Mouse (Mus musculus): ENCODE measurements around the gene Klhl29. TPM values are rescaled to one million over a fixed set of nuclear protein-coding genes. Genes with fewer than 3 reads are reported as not detected.

Gene Klhl29
- total and polyA plus RNA-seq, 3 experiments = 0.41 to 0.57 (median 0.42) TPM

GRCm38 (mm10) chr12:5204071-5204840 is 171.2 kb downstream of the Klhl29 start:
- intact Hi-C loops (cut with DNase I) = no loop called here
- no peak for DNase-seq
- Histone ChIP-seq H3K79me2 (replicated peaks; ENCODE audit: control insufficient read depth, insufficient read depth, low read length) (no peaks in the 10 kb centered on the region), H3K27ac (no peak overlapping the region), H3K9ac (ENCODE audit: low read depth, low read length) (no peak overlapping the region), H3K36me3 (ENCODE audit: control insufficient read depth, insufficient read depth, low read length) (no peaks in the 10 kb centered on the region), H3K4me3 (no peak overlapping the region), H3K4me1 (ENCODE audit: control insufficient read depth, insufficient read depth, low read length) (no peaks in the 10 kb centered on the region), H3K27me3 (ENCODE audit: control insufficient read depth, insufficient read depth, low read length) (no peaks in the 10 kb centered on the region)
- TF ChIP-seq CTCF (IDR thresholded peaks at IDR 0.05) (no peak), POLR2A (IDR thresholded peaks at IDR 0.05; ENCODE audit: insufficient read depth, low read depth, low read length) (no peak), EP300 (IDR thresholded peaks at IDR 0.05; ENCODE audit: insufficient read depth, low read depth, low read length) (no peak)
- 77% methylated on average over 11 of the region's 11 CpGs for WGBS

GRCm38 (mm10) chr12:5203385-5203784 is 172.1 kb downstream of the Klhl29 start:
- Histone ChIP-seq H3K79me2 (replicated peaks; ENCODE audit: control insufficient read depth, insufficient read depth, low read length) (no peaks in the 10 kb centered on the region), H3K4me1 (ENCODE audit: control insufficient read depth, insufficient read depth, low read length) (no peaks in the 10 kb centered on the region), H3K27me3 (ENCODE audit: control insufficient read depth, insufficient read depth, low read length) (no peaks in the 10 kb centered on the region), H3K9ac (ENCODE audit: low read depth, low read length) (no peak overlapping the region), H3K27ac (no peak overlapping the region), H3K4me3 (no peak overlapping the region), H3K36me3 (ENCODE audit: control insufficient read depth, insufficient read depth, low read length) (no peaks in the 10 kb centered on the region)
- intact Hi-C loops (cut with DNase I) = no loop called here
- TF ChIP-seq POLR2A (IDR thresholded peaks at IDR 0.05; ENCODE audit: insufficient read depth, low read depth, low read length) = no peak
- TF ChIP-seq EP300 (IDR thresholded peaks at IDR 0.05; ENCODE audit: insufficient read depth, low read depth, low read length) = no peak
- no peak for TF ChIP-seq CTCF (IDR thresholded peaks at IDR 0.05)
- 66% methylated on average over 5 of the region's 5 CpGs for WGBS
- DNase-seq = no peak

GRCm38 (mm10) chr12:5198254-5198653 is 177.2 kb downstream of the Klhl29 start:
- no peak for DNase-seq
- intact Hi-C loops (cut with DNase I) = no loop called here
- Histone ChIP-seq H3K79me2 (replicated peaks; ENCODE audit: control insufficient read depth, insufficient read depth, low read length) (no peaks in the 10 kb centered on the region), H3K27me3 (ENCODE audit: control insufficient read depth, insufficient read depth, low read length) (no peaks in the 10 kb centered on the region), H3K9ac (ENCODE audit: low read depth, low read length) (no peak overlapping the region), H3K4me3 (no peak overlapping the region), H3K4me1 (ENCODE audit: control insufficient read depth, insufficient read depth, low read length) (no peaks in the 10 kb centered on the region), H3K27ac (no peak overlapping the region), H3K36me3 (ENCODE audit: control insufficient read depth, insufficient read depth, low read length) (no peaks in the 10 kb centered on the region)
- TF ChIP-seq EP300 (IDR thresholded peaks at IDR 0.05; ENCODE audit: insufficient read depth, low read depth, low read length) = no peak
- WGBS = 72% methylated on average over 4 of the region's 4 CpGs

- intact Hi-C loops (cut with DNase I) = no loop called here
- DNase-seq = no peak
- no peaks in the 10 kb centered on the region for H3K27me3 ChIP-seq (ENCODE audit: control insufficient read depth, insufficient read depth, low read length)
- no peak overlapping the region for H3K4me3 ChIP-seq
- no peak overlapping the region for H3K27ac ChIP-seq
- WGBS = 73% methylated on average over 6 of the region's 6 CpGs
- H3K79me2 ChIP-seq (replicated peaks; ENCODE audit: control insufficient read depth, insufficient read depth, low read length) = no peaks in the 10 kb centered on the region
- H3K36me3 ChIP-seq (ENCODE audit: control insufficient read depth, insufficient read depth, low read length) = no peaks in the 10 kb centered on the region
- no peak for TF ChIP-seq CTCF (IDR thresholded peaks at IDR 0.05)
- H3K4me1 ChIP-seq (ENCODE audit: control insufficient read depth, insufficient read depth, low read length) = no peaks in the 10 kb centered on the region
- no peak overlapping the region for H3K9ac ChIP-seq (ENCODE audit: low read depth, low read length)
Observed at GRCm38 (mm10) chr12:5194176-5194575, 181.3 kb downstream of the Klhl29 start.

GRCm38 (mm10) chr12:5192380-5192718 is 183.1 kb downstream of the Klhl29 start:
- Histone ChIP-seq H3K9ac (ENCODE audit: low read depth, low read length) (no peak overlapping the region), H3K4me1 (ENCODE audit: control insufficient read depth, insufficient read depth, low read length) (peaks cover 6% of the 10 kb centered on the region), H3K27ac (no peak overlapping the region), H3K4me3 (no peak overlapping the region), H3K36me3 (ENCODE audit: control insufficient read depth, insufficient read depth, low read length) (no peaks in the 10 kb centered on the region), H3K79me2 (replicated peaks; ENCODE audit: control insufficient read depth, insufficient read depth, low read length) (no peaks in the 10 kb centered on the region), H3K27me3 (ENCODE audit: control insufficient read depth, insufficient read depth, low read length) (no peaks in the 10 kb centered on the region)
- intact Hi-C loops (cut with DNase I) = no loop called here
- DNase-seq = no peak
- no peak for TF ChIP-seq POLR2A (IDR thresholded peaks at IDR 0.05; ENCODE audit: insufficient read depth, low read depth, low read length)
- no peak for TF ChIP-seq CTCF (IDR thresholded peaks at IDR 0.05)
- no peak for TF ChIP-seq EP300 (IDR thresholded peaks at IDR 0.05; ENCODE audit: insufficient read depth, low read depth, low read length)
- WGBS = 64% methylated on average over 9 of the region's 9 CpGs

GRCm38 (mm10) chr12:5191628-5192379 is 183.7 kb downstream of the Klhl29 start:
- Histone ChIP-seq H3K27me3 (ENCODE audit: control insufficient read depth, insufficient read depth, low read length) (no peaks in the 10 kb centered on the region), H3K4me1 (ENCODE audit: control insufficient read depth, insufficient read depth, low read length) (peaks cover 6% of the 10 kb centered on the region), H3K4me3 (no peak overlapping the region; the same call in 1 of the 2 replicates), H3K9ac (ENCODE audit: low read depth, low read length) (no peak overlapping the region), H3K36me3 (ENCODE audit: control insufficient read depth, insufficient read depth, low read length) (no peaks in the 10 kb centered on the region), H3K79me2 (replicated peaks; ENCODE audit: control insufficient read depth, insufficient read depth, low read length) (no peaks in the 10 kb centered on the region), H3K27ac (peak overlapping the region; percentile 50)
- WGBS = 10% methylated on average over 14 of the region's 14 CpGs
- TF ChIP-seq CTCF (IDR thresholded peaks at IDR 0.05) (peak; percentile 15; the same call in 1 of the 2 replicates), EP300 (IDR thresholded peaks at IDR 0.05; ENCODE audit: insufficient read depth, low read depth, low read length) (no peak)
- intact Hi-C loops (cut with DNase I) = no loop called here
- peak; percentile 72 to 73 for DNase-seq
